Mouse (Mus musculus) ES-E14 (cell line): ENCODE measurements around the gene Esr1.

Experiments used
- CHD2 ChIP-seq: IDR thresholded peaks from 2 replicates; pipeline ENCODE4 v1.6.1; 2014; ENCODE audit warnings: mild to moderate bottlenecking, low read depth, low read length, inconsistent platforms
- HCFC1 ChIP-seq: IDR thresholded peaks from 2 replicates; pipeline ENCODE4 v1.6.1; 2012; ENCODE audit warnings: low read length, inconsistent platforms, borderline replicate concordance; ENCODE audit not compliant: insufficient read depth
- MAFK ChIP-seq: IDR thresholded peaks from 2 replicates; pipeline ENCODE4 v1.6.1; 2014; ENCODE audit warnings: mild to moderate bottlenecking, low read depth, low read length, inconsistent platforms; ENCODE audit not compliant: insufficient read depth
- ZC3H11A ChIP-seq: IDR thresholded peaks from 2 replicates; pipeline ENCODE4 v1.6.1; 2012; ENCODE audit warnings: low read depth, mild to moderate bottlenecking, inconsistent platforms, low read length, borderline replicate concordance
- ZNF384 ChIP-seq: IDR thresholded peaks from 2 replicates; pipeline ENCODE4 v1.6.1; 2012; ENCODE audit warnings: low read depth, low read length, inconsistent platforms

- TF ChIP-seq CHD2 = no peak
- TF ChIP-seq HCFC1 = no peak
- TF ChIP-seq ZNF384 = no peak
- no peak for TF ChIP-seq MAFK
- TF ChIP-seq ZC3H11A = no peak
These were observed 20.9 kb downstream of the Esr1 start for GRCm38 (mm10) chr10:4632211-4632704.
